Mouse (Mus musculus): ENCODE results near the gene Frmd7.

The Frmd7 gene

GRCm38 (mm10) chrX:50942610-50943009 lies at the start of gene Frmd7:
Gene Frmd7, minus strand, starts transcription at chrX:50942710.
- DNase-seq, result no peak

DNA sequence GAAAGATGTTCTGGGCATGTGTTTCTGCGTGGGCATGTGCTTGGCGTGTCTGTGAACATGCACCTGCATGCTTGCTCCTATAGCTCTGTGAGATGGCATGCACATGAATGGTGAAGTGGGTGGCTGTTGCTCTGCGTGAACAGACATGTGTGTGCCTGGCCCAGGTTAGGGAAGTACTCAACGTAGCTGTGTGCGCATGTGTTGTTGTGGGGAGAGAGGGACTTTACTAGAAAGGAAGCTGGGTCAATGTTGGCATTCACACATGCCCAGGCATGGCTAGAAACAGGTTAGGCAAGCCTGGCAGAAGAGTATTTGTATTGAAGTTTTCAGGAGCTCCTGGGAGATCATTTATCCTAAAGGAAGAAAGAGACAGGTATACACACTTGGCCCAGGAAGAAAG lies 48.8 kb upstream of the Frmd7 start:
- DNase-seq, result no peak

- no peak for DNase-seq
Measured at GRCm38 (mm10) chrX:50989940-50990339, 47.4 kb upstream of the Frmd7 start.

- DNase-seq, result no peak
Measured at GRCm38 (mm10) chrX:50988581-50988980, 46.1 kb upstream of the Frmd7 start.

DNA sequence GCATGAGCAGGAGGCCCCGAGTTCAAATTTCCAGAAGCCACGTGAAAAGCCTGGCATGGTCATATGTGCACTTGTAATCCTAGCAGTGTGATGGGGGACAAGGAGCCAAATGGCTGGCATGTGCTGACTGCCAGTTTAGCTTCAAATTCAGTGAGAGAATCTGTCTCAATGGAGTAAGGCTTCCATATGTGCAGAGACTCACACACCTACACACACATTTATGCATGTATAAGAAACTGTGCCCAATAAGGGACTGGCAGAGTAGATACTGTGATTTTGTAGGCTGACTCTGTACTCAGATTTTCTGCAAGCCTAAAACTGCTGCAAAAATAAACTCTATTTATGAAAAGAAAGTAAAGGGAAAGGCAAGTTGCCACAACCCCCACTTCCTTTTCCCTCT lies 35.9 kb upstream of the Frmd7 start:
- DNase-seq, result no peak

DNA sequence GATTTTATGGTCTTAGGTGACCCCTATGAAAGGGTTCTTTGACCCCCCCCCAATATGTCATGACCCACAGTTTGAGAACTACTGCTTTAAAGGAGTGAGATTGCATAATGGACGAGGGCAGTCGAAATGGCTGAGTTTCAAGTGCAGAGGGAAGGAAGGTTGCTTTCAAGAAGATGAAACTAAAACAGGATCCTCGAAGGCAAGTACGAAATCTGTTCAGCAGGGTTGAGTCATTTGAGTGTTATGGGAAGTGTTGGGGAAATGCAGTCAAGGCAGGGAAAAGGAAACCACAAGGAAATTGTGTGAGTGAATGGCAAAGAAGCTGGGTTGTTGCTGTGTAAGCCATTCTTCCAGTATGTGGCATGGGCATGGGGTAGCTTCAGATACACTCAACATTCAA lies 29.6 kb upstream of the Frmd7 start:
- no peak for DNase-seq

GRCm38 (mm10) chrX:50969907-50970306 lies 27.4 kb upstream of the Frmd7 start:
- DNase-seq, result no peak

DNA sequence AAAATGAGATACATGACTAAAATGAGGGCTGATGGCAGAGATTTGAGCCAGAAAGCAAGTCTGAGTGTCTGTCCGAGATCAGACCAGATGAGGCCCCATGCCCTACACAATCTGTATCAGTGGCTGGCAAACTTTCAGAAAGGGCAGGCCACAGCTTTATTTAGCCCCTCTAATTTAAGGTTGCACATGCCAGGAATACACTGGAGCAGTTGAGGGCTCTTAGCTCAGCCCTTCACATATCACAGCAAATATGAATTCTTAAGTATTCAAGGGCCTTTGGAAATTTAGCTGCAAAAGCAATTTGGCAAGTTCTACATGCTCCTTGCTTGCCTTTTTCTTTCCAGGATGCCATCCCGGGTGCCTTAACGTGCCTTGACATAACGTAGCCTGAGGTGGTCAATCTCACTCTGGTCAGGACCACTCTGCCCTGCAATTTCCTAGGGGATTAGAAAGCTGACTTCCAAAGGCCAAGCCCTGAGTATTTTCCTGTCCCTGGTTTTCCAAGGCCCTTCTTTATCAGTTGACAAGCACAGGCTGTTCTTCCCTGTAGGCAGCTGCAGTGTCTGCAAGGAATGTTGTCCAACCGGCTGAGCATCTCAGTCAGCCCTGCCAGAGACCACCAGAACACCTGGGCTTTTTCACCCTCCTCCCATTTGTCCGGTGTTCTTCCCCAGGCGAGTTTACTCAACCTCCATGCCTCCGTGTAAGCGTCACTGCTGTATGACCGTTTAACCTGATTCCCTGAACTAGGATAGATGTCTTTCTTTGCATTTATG lies 25.8 kb upstream of the Frmd7 start:
- no peak for DNase-seq

DNA sequence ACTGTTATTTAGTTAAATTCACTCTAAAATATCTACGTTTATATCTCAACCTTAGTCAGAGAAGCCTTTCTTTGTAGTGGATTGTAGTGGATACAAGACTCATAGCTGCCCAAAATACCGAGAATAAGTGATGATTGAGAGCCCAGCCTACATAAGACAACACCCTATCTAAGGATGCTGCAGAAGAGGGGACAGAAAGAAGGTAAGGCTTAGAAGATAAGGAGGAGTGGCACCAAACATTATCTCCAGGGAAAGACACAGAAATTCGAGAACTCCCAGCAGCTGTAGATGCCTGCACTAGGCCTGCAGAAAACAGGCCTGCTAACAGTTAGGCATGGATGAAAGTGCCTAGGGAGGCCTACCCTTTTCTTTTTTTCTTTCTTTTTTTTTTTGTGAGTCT lies 22.6 kb upstream of the Frmd7 start:
- DNase-seq, result no peak

DNA sequence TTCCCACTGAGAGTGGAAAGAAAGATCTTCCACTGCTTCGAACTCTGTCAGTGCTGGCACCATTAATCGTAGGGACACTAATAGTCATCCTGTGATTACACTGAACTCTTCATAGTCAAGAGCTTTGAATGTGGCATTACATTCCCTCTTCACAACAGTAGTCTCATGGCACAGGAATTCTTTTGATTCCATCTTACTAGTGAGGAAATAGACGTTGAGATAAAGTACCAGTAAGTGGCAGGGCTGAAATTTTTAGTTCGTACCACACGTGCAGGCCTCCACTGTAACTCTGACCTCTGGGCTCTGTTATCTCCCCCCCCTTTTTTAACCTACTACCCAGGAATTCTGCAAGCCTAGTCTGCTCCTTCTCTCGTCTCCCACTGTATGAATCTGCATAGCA lies 20.4 kb upstream of the Frmd7 start:
- no peak for DNase-seq

- peak; percentile 6 for DNase-seq
Measured at GRCm38 (mm10) chrX:50948633-50949032, 6.1 kb upstream of the Frmd7 start.

GRCm38 (mm10) chrX:50948116-50948515 lies 5.6 kb upstream of the Frmd7 start:
- no peak for DNase-seq

- DNase-seq, result no peak
Measured at GRCm38 (mm10) chrX:50937117-50937516, 5.4 kb downstream of the Frmd7 start.

DNA sequence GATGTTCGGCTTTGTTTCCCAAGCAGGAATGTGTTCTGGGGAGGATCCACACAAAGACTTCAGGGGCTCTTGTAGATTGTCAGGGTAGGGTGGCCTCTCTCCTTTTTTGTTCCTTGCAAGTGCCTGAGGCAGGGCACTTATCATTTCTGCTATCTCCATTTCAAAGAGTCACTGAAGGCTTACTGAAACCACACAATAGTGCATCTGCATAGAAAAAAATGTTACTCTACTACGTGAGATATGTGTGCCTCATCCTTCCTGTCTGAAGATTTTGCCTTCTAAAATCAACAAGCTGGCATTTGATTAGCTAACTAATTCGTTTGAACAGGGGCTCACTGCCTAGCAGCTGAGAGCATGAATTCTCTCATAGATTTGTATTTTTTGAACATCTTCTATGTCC lies 12.2 kb downstream of the Frmd7 start:
- DNase-seq, result no peak

DNA sequence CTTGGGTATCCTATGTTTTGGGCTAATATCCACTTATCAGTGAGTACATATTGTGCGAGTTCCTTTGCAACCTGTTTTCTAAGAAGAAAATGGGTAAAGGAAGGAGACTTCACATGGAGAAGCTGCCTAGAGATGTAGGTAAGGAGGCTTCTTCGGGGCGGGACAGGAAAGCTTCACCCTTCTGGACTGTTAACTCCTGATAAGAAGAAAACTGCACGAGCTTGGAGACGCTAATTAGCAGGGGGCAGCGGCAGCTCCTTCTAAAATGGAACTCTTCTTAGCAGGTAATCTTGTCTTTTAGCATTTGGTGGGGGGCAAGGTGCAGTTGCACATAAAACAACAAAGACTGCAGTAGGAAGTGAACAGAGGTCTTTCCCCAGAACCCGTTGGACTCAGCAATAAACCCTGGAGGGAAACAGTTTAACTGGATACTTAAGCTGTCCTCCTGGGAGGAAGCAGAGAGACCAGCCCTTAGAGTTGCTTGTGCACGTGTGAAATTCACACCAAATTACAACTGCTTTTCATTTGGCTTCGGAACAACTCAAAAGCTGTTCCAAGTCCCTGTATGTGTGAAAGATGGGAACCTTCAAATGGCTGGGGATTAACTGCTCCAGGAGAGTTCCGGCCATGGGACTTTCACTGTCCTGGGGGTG lies 15.5 kb downstream of the Frmd7 start:
- no peak for DNase-seq

GRCm38 (mm10) chrX:50924629-50925364 lies 17.7 kb downstream of the Frmd7 start:
- DNase-seq, result no peak

- DNase-seq, result no peak
Measured at GRCm38 (mm10) chrX:50918754-50919153, 23.8 kb downstream of the Frmd7 start.

DNA sequence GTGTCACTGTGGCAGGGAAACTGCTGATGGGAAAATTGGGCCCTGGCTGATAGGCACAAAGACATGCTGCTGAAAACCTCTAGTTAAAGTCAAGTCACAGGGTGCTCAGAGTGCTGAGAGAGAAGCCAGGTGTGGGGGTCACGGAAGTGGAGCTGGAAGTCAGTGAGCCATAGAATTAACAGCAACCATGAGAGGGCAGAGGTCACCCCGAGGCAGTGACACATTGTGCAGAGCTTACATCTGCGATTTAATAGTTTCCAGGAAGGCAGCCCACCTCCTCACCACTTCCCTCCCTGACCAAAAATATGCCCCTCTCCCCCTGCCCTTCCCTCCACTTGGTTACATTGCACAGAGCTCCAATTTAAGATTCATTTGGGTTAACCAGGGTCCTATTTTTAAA lies 25.1 kb downstream of the Frmd7 start:
- DNase-seq, result no peak

DNA sequence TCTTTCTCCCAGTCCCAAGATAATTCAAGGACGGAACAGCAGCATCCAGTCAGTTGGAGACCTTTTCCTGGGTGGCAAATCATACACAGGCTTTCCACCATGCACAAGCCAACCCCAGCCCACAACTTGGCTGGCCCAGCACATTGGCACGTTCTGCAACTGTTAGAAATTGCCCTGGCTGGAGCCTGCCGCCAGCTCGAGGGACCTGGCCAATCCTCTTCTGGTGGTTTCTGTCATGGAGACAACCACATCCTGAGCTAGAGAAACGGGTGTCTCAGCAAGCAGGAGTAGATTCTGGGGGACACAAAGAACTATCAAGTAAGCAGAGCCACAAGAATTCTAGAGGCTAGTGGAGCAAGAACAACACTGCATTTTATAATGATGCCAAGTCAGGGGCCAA lies 32.6 kb downstream of the Frmd7 start:
- no peak for DNase-seq

- DNase-seq, result no peak
Measured at GRCm38 (mm10) chrX:50903497-50903896, 39.0 kb downstream of the Frmd7 start.

DNA sequence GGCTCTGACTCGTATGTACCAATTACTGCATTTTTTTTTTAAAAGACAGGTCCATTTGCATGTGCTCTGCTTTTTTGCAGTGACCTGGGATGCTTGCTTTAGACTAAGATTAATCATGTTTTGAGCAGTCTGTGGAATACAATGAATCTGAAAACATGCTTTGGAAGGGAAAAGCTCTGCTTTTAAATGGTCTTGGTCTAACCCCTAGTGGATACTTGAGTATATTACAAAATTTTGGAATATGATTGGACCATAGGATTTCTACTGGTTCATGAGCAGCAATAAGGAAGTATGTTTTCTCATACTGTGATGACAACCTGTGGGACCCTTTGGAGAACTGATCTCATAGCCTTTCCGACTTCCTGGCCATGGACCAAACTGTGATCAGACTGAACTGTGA lies 54.5 kb downstream of the Frmd7 start:
- no peak for DNase-seq

GRCm38 (mm10) chrX:50874246-50875002 lies 68.1 kb downstream of the Frmd7 start:
- DNase-seq, result no peak

DNA sequence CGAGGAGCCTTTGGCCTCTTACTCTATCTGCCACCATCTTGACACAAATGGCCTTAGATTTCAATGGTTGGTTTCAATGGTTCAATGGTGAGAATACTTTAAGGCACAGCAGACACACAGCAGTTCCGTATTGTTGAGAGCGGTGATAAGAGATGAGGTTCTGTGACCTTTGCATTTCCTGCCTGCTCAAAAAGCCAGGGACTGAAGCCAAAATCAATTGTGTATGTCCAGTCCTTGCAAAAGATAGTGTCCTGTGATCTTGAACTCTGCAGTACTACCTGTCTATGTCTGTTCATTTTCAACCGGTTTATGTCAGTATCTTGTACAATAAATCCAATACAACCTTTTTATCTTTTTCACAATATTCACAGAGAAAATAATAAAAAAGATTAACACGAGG lies 77.8 kb downstream of the Frmd7 start:
- DNase-seq, result no peak

Measured in right cerebral cortex, postnatal 14 days (tissue).